Mouse (Mus musculus) stomach, postnatal 0 days (tissue): Measurements from ENCODE around the gene Fgfr2.

Source experiments
- CTCF ChIP-seq: IDR thresholded peaks from 2 replicates; pipeline ENCODE4 v1.5.1; 2016; ENCODE audit warnings: antibody characterized with exemption, low read depth, mild to moderate bottlenecking, moderate library complexity
- EP300 ChIP-seq: optimal IDR thresholded peaks from 2 replicates; pipeline ENCODE3; 2016; ENCODE audit warnings: antibody characterized with exemption

DNA sequence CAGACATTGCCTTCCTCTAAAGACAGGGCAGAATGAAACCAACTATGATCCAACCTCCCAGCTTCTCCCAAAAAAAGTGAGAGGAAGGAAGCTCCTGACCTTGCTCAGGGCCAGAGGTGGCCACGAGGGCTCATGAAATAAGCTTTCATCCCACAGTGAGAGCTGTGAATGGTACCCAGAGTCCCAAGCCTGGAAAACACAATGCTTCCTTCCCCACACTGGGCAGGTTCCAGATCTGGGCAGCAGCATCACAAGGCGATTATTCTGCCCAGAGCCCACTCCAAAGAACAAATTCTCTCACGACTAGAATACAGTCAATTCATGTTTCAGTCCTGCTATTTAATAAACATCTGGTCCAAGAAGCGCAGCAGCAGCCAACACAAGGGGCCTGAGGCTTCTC is 2879.3 kb downstream of the Fgfr2 start:
- TF ChIP-seq CTCF (no peak), EP300 (no peak)
